Comparison of ENCODE assay signal across 12 mouse cellular contexts in the genomic region with DNA sequence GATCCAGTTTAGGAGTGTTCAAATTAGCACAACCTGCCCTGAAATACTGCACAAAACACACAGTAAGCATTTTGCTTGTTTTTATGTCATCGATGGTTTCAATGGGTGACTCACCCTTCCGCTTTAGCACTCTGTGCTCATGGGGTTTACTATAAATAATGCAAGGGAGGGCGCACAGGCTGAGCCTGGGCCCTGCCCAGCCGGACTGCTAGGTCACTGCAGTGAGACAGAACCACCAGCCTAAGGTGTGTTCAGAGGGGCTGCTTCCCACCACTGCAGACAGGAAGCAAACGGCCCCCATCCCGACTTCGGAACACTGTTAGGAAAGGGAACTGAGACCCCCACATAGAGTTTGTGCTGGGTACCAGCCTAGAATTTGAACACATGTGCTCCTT. TPM values are rescaled to one million over a fixed set of nuclear protein-coding genes. Genes with fewer than 3 reads are reported as not detected.
DNase-seq lines count a peak whose midpoint lies in the region; ATAC-seq lines count a peak whose summit lies in the region.
"Had no signal": no experiment of that assay in that cellular context is flagged by ENCODE, and none has a peak within 500 bp of the region (broad histone marks: within the 10 kb centered on the region; RNA-seq: fewer than 3 reads in every experiment).

No protein-coding gene starts in this region.

- no peak overlapping the region for H3K4me2 ChIP-seq in liver, embryonic 13.5 days
- H3K4me2 ChIP-seq in liver, embryonic 12.5 days, result no peak overlapping the region
- H3K4me2 ChIP-seq: embryonic facial prominence, embryonic 13.5 days had no signal

- no peak overlapping the region for H3K9ac ChIP-seq in liver, embryonic 13.5 days
- H3K9ac ChIP-seq in liver, embryonic 12.5 days, result no peak overlapping the region
- H3K9ac ChIP-seq: embryonic facial prominence, embryonic 13.5 days had no signal

- intact Hi-C loops in heart, postnatal 10 days (cut with DNase I), result loop anchor here (5.0 kb wide), 1 partner anchor 80 kb away; no protein-coding TSS in a partner anchor
- intact Hi-C loops in left cerebral cortex, postnatal 36 days (cut with DNase I), result no loop called here

- 37% methylated on average over 7 of the region's 7 CpGs for WGBS in liver, embryonic 13.5 days (ENCODE audit: insufficient replicate concordance)
- WGBS in liver, embryonic 12.5 days (ENCODE audit: insufficient replicate concordance), result 33% methylated on average over 7 of the region's 7 CpGs

- H3K27ac ChIP-seq in liver, embryonic 13.5 days, result 0 out of 2 replicates have a peak overlapping the region, but pooled peaks have one; percentile 29
- H3K27ac ChIP-seq in liver, embryonic 12.5 days, result no peak overlapping the region
- H3K27ac ChIP-seq: embryonic facial prominence, embryonic 13.5 days had no signal

- ATAC-seq in liver, embryonic 13.5 days (ENCODE audit: low read depth), result no peak
- ATAC-seq in liver, embryonic 12.5 days, result no peak
- ATAC-seq in neutrophil, adult 5-6 weeks (ENCODE audit: extremely low read depth, insufficient number of reproducible peaks, low FRiP score, poor library complexity, severe bottlenecking), result peak; percentile 63
- ATAC-seq: midbrain, embryonic 16.5 days had no signal

- DNase-seq in adrenal gland, postnatal 10 days, result peak; percentile 31
- DNase-seq in adrenal gland, adult 18-20 months (ENCODE audit: low spot score in 2 of 2), result no peak
- no peak for DNase-seq in liver, embryonic 13.5 days
- DNase-seq in heart, postnatal 10 days, result peak; percentile 50 to 74
- DNase-seq in left cerebral cortex, postnatal 36 days (ENCODE audit: low spot score in 2 of 2), result no peak
- DNase-seq in Muller cell, postnatal 12 days (ENCODE audit: inconsistent ontology term), result no peak
- DNase-seq: right cerebral cortex, postnatal 4 days had no signal

- H3K4me1 ChIP-seq in liver, embryonic 13.5 days (replicated peaks), result peaks cover 86% of the 10 kb centered on the region
- H3K4me1 ChIP-seq in liver, embryonic 12.5 days, result peaks cover 95% of the 10 kb centered on the region

- H3K9me3 ChIP-seq in liver, embryonic 13.5 days (replicated peaks), result no peaks in the 10 kb centered on the region
- no peaks in the 10 kb centered on the region for H3K9me3 ChIP-seq in liver, embryonic 12.5 days (replicated peaks)
- H3K9me3 ChIP-seq: embryonic facial prominence, embryonic 13.5 days had no signal

- peaks cover 38% of the 10 kb centered on the region for H3K27me3 ChIP-seq in liver, embryonic 13.5 days
- H3K27me3 ChIP-seq in liver, embryonic 12.5 days (replicated peaks), result peaks cover 35% of the 10 kb centered on the region

- H3K4me3 ChIP-seq in liver, embryonic 13.5 days (replicated peaks), result no peak overlapping the region
- no peak overlapping the region for H3K4me3 ChIP-seq in liver, embryonic 12.5 days
- H3K4me3 ChIP-seq: embryonic facial prominence, embryonic 13.5 days had no signal

- H3K36me3 ChIP-seq in liver, embryonic 13.5 days, result no peaks in the 10 kb centered on the region
- no peaks in the 10 kb centered on the region for H3K36me3 ChIP-seq in liver, embryonic 12.5 days
- H3K36me3 ChIP-seq: embryonic facial prominence, embryonic 13.5 days had no signal

RNA-seq across cellular contexts. Expression of gene Zbtb16, which starts 18.6 kb away (rescaled TPM):
- 10 to 100 TPM; 28.0 to 83.4 TPM for total RNA-seq in adrenal gland, postnatal 10 days (2021)
- total RNA-seq in adrenal gland, adult 18-20 months (2021), result 10 to 100 TPM; 77.6 to 92.0 TPM
- polyA plus RNA-seq in liver, embryonic 13.5 days (2015; fragmentation: Nextera tagmentation; extraction: Ambion mirVana), result 0.74 and 0.77 TPM in 2 replicates
- 1.5 and 1.6 TPM in 2 replicates for polyA plus RNA-seq in liver, embryonic 12.5 days (2016; fragmentation: Nextera tagmentation; extraction: Ambion mirVana)
- 100 to 1,000 TPM in 1 of 2 experiments, 10 to 100 TPM in 1; 25.5 to 199 TPM for total RNA-seq in heart, postnatal 10 days (2021)
- total RNA-seq in neutrophil, adult 5-6 weeks (2017), result 4.5 and 6.5 TPM in 2 replicates
- 10 to 100 TPM; 75.1 to 93.6 TPM for total RNA-seq in left cerebral cortex, postnatal 36 days (2021)
- polyA plus RNA-seq: C2C12 had no signal

Comparison
In these comparisons a context has a peak if more than half of its experiments do, and no peak if none do; other contexts are left out.
1. DNase-seq: peak in adrenal gland, postnatal 10 days (single experiment) and heart, postnatal 10 days (2 of 2); none in adrenal gland, adult 18-20 months (0 of 2), liver, embryonic 13.5 days (single experiment), left cerebral cortex, postnatal 36 days (0 of 2) and Muller cell, postnatal 12 days (single experiment).